Mouse (Mus musculus) mouse embryonic stem cell (cell line): ENCODE measurements around the gene Rlbp1.

Experiments
- in situ Hi-C, 2 experiments: fragments of 300-500 bp; cut with MboI; formaldehyde crosslinking; loops; 1 replicate in 1 of 2; 3 replicates in 1 of 2; pipeline ENCODE4 v1.14.3; 2019 to 2020; ENCODE audit warnings: low sequenced_read_pairs in 2 of 2, low pct_unique_long_range_greater_than_20kb in 1 of 2, mixed read lengths in 1 of 2; ENCODE audit not compliant: unreplicated experiment in 1 of 2

Rlbp1 gene

DNA sequence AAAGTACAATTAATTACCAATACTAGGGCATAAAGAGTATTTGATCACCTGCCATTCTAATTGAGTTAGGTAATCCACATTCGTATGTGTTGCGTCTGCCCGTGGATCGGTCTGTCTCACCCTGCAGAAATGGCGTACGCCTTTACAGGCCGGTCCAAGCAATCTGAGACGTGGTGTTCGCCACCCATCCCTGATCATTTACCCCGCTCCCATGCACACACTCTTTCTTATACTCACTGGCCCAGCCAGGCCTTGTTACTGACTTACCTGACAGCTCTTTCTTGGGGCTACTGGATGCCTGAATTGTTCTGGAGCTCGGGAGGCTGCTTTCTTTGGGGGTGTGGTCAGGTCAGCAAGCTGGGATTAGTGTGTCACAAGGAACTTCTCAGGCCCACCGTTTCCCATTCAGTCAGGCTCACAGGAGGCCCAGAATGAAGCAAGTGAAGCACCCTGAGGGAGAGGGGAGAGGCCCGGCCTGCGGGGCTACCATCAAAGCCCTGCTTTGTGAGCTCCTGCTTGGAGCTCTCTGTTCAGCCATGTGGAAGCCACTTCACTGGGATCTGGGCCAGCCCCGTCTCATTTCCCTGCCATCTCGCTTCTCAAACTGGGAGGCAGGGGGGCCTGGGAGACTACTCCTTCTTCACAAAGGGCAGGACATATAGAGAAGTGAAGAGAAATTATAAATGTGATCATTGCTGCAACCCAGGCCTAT lies at the start of gene Rlbp1:
TSS of gene Rlbp1 (minus strand) at position 627 of the 712 bp plus-strand sequence.
- in situ Hi-C loops = no loop called here

DNA sequence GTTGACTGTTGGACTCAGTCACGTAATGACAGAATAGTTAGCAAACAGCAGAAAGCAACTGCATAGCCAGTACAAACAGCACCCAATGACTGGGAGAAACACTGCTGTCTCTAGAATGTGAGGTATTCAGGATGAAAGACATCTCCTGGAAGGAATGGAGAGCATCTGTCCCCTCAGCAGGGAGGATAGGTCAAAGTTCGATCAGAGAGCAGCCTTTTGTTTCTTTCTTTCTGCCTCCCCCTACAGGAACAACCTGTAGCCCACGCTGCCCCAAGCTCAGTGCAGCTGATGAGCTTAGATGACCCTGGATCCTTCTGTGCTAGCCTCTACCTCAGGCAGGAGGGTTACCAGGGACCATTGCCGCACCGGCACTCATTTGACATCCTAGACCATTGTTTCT lies 41.4 kb upstream of the Rlbp1 start:
- in situ Hi-C loops = loop anchor here in 1 of 2 experiments (25.0 kb wide), 2 partner anchors 259 to 884 kb away; partner anchors contain the start of gene Rccd1

DNA sequence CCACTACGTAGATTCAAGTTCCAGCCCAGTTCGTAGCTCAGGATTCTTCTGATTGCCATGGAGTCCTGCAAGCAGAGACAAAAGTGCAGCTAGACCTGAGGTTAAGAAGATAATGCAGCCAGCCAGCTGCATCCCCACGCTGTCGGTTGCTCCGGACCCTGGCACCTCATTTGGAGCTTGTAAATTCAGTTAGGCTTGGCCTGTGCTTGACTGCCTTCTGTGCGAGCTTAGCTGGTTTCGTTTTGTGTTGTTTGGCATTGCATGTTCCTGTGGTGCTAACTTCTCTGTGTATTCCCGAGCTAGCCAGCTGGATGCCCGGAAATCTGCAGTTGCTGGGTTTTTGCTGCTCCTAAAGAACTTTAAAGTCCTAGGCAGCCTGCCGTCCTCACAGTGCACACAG lies 39.0 kb upstream of the Rlbp1 start:
- in situ Hi-C loops = loop anchor here in 1 of 2 experiments (25.0 kb wide), 2 partner anchors 261 to 886 kb away; partner anchors contain the start of gene Rccd1

DNA sequence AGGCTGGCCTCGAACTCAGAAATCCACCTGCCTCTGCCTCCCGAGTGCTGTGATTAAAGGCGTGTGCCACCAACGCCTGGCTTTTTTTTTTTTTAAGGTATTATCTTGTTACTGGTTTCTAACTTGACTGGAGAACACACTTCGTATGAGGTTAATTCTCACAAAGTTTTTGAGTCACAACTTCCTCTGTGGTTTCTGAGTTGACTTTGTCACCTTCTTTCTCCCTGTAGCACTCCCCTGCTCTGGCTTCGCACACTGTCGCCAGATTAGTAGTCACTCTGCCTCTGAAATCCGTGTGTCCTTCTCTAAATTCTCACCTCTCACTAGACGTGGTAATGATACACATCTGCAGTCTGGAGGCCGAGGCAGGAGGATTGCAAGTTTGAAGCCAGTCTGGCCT lies 36.0 kb upstream of the Rlbp1 start:
- in situ Hi-C loops = no loop called here

DNA sequence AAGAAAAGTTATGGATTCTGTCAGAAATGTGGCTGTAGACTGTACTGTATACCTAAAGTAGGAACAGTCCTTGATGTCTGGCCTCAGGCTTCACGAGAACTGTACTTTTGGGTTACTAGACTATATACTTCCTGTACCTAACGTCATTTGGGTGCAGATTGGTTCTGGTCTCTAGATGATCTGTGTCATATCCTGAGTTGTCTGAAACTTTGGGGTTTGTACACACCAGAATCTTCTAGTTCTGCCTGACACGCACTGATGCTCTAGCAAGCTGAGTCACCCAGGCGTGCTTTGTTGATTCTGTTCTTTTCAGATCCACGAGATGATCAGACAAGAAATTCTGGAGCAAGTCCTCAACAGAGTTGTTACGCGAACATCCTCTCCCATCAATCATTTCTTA lies 33.1 kb upstream of the Rlbp1 start:
- in situ Hi-C loops = no loop called here

DNA sequence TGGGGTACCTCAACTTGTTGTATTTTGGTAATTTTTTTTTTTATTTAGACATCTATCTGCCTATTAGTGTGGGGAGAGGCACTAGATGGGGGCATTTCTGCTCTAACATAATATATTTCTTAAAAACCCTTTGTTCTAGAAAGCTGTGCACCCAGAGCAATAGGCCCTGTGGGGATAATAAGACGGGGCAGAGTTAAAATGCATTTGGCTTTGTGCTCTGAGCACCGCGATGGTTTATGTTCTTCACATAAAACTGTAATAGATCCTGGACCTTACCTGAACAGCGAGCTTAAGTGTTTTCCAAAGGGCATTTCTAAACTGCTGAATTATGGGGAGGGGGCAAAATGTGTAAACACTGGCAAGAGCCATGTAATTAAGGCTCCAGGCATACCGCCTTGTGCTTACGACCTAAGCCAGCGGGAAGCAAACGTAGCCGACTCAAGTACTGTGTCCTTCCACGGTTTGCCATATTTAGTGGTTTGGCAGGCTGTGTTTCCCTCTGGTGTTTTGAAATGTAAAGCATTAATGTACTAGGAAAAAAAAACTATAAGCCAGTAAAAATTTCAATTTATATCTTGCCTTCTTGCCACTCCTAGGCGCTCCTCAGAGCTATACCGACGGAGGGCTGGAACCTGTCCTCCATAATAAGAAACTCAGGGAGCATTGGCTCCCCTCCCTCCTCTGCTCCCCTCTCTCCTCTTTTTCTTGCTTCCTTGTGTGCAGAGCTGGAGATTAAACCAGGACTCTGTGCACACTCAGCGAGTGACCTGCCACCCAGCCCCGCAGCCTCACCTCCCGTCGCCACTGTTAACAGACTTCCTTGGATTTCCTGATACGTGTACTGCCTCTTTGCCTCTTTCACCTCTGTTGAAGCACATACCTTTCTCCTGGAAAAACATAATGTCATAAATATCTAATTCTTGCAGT lies 27.9 kb upstream of the Rlbp1 start:
- in situ Hi-C loops = no loop called here

DNA sequence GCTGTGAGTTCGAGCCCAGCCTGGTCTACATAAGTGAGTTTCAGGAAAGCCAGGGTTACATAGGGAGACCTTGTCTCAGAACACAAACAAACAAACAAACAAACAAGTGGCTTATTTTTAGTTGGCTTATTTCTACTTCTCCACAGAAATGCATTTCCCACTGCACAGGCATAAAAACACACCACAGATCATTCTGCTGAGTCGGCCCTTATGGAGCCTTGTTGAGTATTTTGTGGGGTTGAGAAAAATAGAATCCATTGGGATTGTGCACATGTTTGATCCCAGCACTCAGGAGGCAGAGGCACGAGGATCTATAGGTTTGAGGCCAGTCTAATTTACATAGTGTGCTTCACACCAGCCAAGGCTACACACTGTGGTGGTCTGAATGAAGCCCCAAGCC lies 13.4 kb upstream of the Rlbp1 start:
- in situ Hi-C loops = no loop called here

GRCm38 (mm10) chr7:79398971-79399370 lies 12.1 kb upstream of the Rlbp1 start:
- in situ Hi-C loops = no loop called here

DNA sequence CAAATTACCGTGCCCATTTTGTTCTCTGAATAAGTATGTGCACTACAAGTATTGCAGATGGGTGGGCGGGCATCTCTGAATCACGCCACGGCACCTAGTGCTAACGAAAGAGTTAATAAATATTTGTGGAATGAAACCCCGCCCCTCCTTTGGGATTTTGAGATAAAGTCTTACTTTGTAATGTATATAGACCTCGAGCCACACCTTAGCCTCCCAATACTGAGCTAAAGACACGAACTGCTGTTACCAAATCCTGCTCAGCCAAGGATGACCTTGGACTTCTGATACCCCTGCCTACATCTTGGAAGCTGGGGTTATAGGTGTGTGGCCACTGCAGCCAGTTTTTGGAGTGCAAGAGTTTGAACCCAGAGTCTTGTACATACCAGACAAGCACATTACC lies 11.6 kb upstream of the Rlbp1 start:
- in situ Hi-C loops = no loop called here

DNA sequence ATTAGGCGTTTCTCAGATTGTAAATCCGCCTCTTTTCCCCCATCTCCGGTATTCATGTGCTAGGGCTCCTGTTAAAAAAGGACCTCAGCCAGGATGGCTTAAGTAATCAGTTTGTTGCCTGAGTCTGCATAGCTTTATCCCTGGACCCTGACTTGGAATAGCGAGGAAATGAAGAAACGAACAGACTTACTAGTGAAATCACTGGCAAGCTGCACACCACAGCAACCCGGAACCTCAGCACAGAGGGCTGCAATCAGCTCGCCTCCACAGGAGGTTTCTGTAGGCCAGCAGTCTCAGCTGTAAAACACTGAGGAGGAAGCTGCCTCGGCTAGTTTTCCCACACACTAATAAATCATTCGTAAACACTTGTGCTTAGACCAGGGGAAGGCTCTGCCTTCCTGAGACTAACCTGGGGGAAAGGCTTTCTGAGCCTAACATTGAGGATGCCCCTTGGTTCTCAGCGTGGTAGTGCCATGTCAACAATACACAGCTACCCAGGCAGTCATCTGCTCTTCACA lies 10.7 kb upstream of the Rlbp1 start:
- in situ Hi-C loops = no loop called here

- in situ Hi-C loops = no loop called here
These were observed 8.3 kb upstream of the Rlbp1 start for GRCm38 (mm10) chr7:79395186-79395585.

DNA sequence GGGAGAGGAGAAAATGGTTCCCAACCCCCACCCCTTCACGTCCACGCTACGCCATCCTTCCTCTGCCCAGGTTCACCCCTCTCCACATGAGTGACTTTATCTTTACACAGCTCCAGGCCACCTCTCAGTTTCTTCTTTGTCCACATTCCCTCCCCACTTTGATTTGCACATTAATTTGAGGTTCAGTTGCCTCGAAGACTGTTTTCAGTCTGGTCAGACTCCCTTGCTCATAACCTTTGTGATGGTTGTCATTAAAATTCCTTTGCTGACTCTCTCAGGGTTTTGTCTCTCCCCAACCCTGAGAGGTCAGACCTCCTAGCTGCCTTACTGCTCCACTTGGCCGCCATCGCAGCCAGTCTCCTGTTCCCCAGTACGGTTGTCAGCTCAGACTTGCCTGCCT lies 7.8 kb upstream of the Rlbp1 start:
- in situ Hi-C loops = no loop called here

DNA sequence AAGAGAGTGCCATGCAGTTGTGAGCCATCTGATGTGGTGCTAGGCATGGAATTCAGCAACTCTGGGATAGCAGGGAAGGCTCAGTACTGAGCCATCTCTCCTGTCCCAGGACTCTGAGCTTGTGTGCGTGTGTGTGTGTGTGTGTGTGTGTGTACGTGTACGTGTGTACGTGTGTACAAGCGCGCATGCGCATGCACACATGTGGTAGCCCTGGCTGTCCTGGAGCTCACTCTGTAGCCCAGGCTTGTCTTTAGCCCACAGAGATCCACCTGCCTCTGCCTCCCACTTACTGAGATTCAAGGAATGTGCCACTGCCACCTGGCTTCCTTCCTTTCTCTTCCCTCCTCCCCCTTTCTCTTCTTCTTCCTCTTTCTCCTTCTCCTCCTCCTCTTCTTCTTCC lies 7.1 kb upstream of the Rlbp1 start:
- in situ Hi-C loops = no loop called here

- in situ Hi-C loops = no loop called here
These were observed 6.1 kb upstream of the Rlbp1 start for GRCm38 (mm10) chr7:79392860-79393513.

DNA sequence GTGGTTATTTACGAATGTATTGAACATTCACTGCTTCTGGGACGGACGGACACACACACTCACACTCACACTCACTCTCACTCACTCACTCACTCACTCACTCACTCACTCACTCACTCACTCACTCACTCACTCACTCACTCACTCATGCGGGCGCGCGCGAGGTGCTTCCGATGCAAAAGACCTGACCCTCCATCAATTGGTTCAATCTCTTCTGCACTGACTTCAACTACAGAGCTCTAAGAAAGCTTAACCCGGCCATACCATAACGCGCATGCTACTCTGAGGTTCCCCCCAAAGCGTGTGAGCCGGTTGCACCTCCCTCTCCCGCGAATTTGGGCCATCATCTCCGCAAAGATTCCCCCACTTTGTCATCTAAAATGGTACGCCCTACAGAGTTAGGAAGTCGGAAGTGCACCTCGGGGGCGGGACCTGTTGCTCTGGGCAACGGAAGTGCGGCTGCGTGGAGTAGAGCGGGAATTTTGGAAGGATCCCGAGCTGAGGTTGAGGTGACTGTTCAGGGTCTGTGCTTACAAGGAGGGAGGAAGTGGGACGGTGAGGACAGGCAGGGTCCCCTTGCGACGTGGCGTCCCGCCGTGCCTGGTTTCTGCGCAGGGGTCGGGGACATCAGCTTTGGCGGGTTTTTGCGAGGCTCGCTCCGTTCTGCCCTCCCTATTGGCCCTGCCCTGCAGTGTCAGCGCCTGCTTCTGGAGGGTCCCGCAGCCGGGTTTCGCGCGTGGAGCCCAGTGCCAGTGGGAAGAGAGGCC lies 5.2 kb upstream of the Rlbp1 start, which contains the start of gene Fanci:
TSS of gene Fanci (plus strand) at position 47 of the 767 bp plus-strand sequence.
- in situ Hi-C loops = no loop called here

DNA sequence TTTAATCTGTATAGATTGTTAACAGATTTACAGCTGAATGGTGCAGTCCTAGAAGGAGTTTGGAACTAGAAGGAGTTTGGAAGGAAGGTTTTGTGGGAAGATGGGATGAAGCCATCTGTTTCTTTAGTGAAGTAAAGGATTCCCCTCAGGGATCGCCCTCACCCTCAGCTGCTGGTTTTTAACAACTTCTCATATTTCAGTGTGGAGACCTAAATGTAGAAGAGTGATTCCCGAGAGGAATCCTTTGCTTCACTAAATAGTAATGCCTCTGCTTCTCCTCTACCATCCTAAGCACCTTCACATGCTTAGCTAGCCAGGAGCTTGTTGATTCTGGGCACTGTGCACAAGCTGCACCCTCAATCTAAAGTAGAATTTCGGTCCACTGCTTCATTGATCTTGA lies 4.6 kb upstream of the Rlbp1 start:
- in situ Hi-C loops = no loop called here

DNA sequence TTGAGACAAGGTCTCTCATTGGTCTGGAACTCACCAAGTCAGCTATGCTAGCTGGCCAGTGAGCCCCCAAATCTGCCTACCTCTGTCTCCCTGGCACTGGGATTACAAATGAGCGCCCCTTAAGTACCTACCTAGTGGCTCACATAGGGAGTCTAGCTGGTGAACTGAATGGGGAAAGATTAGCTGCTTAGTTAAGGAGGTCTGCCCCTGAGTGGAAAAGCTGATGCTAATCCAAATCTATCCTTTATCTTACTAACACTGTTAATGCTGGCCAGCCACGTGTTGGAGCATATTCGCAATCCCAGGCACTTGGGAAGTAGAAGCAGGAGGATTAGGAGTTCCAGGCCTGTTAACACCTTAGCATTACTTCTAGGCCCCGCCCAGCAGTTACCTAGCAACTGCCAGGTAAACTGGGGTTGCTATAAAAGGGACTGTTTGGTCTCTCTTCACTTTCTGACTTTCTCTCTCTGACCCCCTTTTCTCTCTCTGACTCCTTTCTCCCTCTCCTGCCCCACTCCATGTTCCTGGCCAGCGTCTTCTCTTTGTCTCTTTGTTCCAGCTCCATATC lies 3.4 kb upstream of the Rlbp1 start:
- in situ Hi-C loops = no loop called here

- in situ Hi-C loops = no loop called here
These were observed 1.9 kb upstream of the Rlbp1 start for GRCm38 (mm10) chr7:79388671-79389206.
